Mouse (Mus musculus) heart, embryonic 12.5 days (tissue): ENCODE results near the gene Ttk. TPM values are rescaled to one million over a fixed set of nuclear protein-coding genes. Genes with fewer than 3 reads are reported as not detected.

Experiments
- ATAC-seq: fragments of 200-750 bp; cut with Nextera tagmentation; 2 replicates; pipeline ENCODE4 v1.8.0; 2017; ENCODE audit warnings: moderate TSS enrichment, moderate library complexity; ENCODE audit not compliant: insufficient number of reproducible peaks, low FRiP score
- H3K27ac ChIP-seq: fragments of 300-500 bp; sonication (generic); 2 replicates; pipeline ENCODE4 v1.5.1; 2016; ENCODE audit warnings: mild to moderate bottlenecking, moderate library complexity; ENCODE audit not compliant: poor library complexity, severe bottlenecking
- H3K27me3 ChIP-seq: fragments of 300-500 bp; sonication (generic); replicated peaks from 2 replicates; pipeline ENCODE4 v1.6.1; 2016; ENCODE audit warnings: mild to moderate bottlenecking, moderate library complexity
- H3K36me3 ChIP-seq: fragments of 300-500 bp; sonication (generic); 2 replicates; pipeline ENCODE4 v1.6.1; 2016; ENCODE audit warnings: mild to moderate bottlenecking, moderate library complexity
- H3K4me1 ChIP-seq: fragments of 300-500 bp; sonication (generic); replicated peaks from 2 replicates; pipeline ENCODE4 v1.6.1; 2016; ENCODE audit warnings: mild to moderate bottlenecking
- H3K4me2 ChIP-seq: fragments of 300-500 bp; sonication (generic); 2 replicates; pipeline ENCODE4 v1.6.1; 2016; ENCODE audit warnings: mild to moderate bottlenecking, moderate library complexity
- H3K4me3 ChIP-seq: fragments of 300-500 bp; sonication (generic); 2 replicates; pipeline ENCODE4 v1.5.1; 2016; ENCODE audit warnings: mild to moderate bottlenecking
- H3K9ac ChIP-seq: fragments of 300-500 bp; sonication (generic); 2 replicates; pipeline ENCODE4 v1.6.1; 2016; ENCODE audit warnings: mild to moderate bottlenecking, moderate library complexity
- H3K9me3 ChIP-seq: fragments of 300-500 bp; sonication (generic); replicated peaks from 2 replicates; pipeline ENCODE4 v1.6.1; 2016; ENCODE audit warnings: mild to moderate bottlenecking, moderate library complexity
- WGBS: fragments of 180-500 bp; shearing (Covaris S2); methylation state at CpG from one replicate; pipeline ENCODE4 v1.1.7; 2016; 5-methylcytosine and 5-hydroxymethylcytosine counted together
- polyA plus RNA-seq: library from polyadenylated mRNA; unstranded; fragments of >200 nt; fragmentation: Nextera tagmentation; extraction: Ambion mirVana; gene quantifications from 2 replicates; pipeline ENCODE4 v1.2.1, GENCODE M21; 2016

The Ttk gene
- polyA plus RNA-seq, 1 experiment from 2014 or later, result 20.9 TPM

- WGBS, result 82% methylated on average over 2 of the region's 2 CpGs
- Histone ChIP-seq H3K4me3 (no peak overlapping the region), H3K9ac (no peak overlapping the region), H3K4me2 (no peak overlapping the region), H3K9me3 (no peaks in the 10 kb centered on the region), H3K4me1 (no peaks in the 10 kb centered on the region), H3K27ac (no peak overlapping the region), H3K27me3 (no peaks in the 10 kb centered on the region), H3K36me3 (no peaks in the 10 kb centered on the region)
- ATAC-seq, result no peak
Measured at GRCm38 (mm10) chr9:83820976-83821375, 13.5 kb upstream of the Ttk start.

- no peak for ATAC-seq
- Histone ChIP-seq H3K4me1 (no peaks in the 10 kb centered on the region), H3K27ac (no peak overlapping the region), H3K27me3 (no peaks in the 10 kb centered on the region), H3K4me3 (no peak overlapping the region), H3K9ac (no peak overlapping the region), H3K4me2 (no peak overlapping the region), H3K36me3 (no peaks in the 10 kb centered on the region), H3K9me3 (no peaks in the 10 kb centered on the region)
- WGBS, result 62% methylated on average over 5 of the region's 5 CpGs
Measured at GRCm38 (mm10) chr9:83822925-83823324, 11.6 kb upstream of the Ttk start.

GRCm38 (mm10) chr9:83829896-83830295 lies 4.6 kb upstream of the Ttk start:
- ATAC-seq, result no peak
- WGBS, result 77% methylated on average over 5 of the region's 5 CpGs
- no peak overlapping the region for H3K4me2 ChIP-seq

DNA sequence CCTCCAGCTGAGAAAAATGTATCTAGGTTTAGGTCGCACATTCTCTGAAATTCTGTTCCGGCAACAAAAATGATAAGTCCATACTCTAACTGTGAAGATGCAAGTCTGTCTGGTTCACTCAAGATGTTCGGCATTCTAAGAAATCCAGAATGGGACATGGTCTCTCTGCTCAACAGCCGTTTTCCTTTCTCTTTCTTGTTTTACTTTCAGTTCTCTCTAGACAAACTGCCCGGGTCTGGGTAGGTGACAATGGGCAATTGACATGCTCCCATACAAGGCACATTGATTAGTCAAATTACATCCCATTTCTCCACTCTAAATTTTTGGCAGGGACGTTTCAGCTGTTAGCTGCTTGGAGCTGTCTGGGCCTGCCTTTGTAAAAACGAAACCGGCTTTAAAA lies 3.3 kb upstream of the Ttk start:
- no peak for ATAC-seq
- Histone ChIP-seq H3K9ac (no peak overlapping the region), H3K4me2 (no peak overlapping the region), H3K27ac (no peak overlapping the region), H3K27me3 (no peaks in the 10 kb centered on the region), H3K4me1 (peaks cover 6% of the 10 kb centered on the region), H3K4me3 (no peak overlapping the region), H3K9me3 (no peaks in the 10 kb centered on the region), H3K36me3 (peaks cover under 1% of the 10 kb centered on the region; the same call in 1 of the 2 replicates)
- 73% methylated on average over 8 of the region's 8 CpGs for WGBS

More at GRCm38 (mm10) chr9:83829896-83830295, 4.6 kb upstream of the Ttk start:
- Histone ChIP-seq H3K27me3 (no peaks in the 10 kb centered on the region), H3K4me3 (no peak overlapping the region), H3K36me3 (no peaks in the 10 kb centered on the region), H3K27ac (no peak overlapping the region), H3K4me1 (peaks cover under 1% of the 10 kb centered on the region; the same call in 1 of the 2 replicates), H3K9me3 (no peaks in the 10 kb centered on the region), H3K9ac (no peak overlapping the region)

GRCm38 (mm10) chr9:83834748-83835313 lies 342 bp downstream of the Ttk start:
- peak overlapping the region; percentile 77 for H3K4me2 ChIP-seq
- ATAC-seq, result peak; percentile 82
- H3K9ac ChIP-seq, result peak overlapping the region; percentile 83
- peaks cover 9% of the 10 kb centered on the region for H3K36me3 ChIP-seq
- H3K27ac ChIP-seq, result no peak overlapping the region
- WGBS, result under 1% methylated on average over 27 of the region's 27 CpGs
- peaks cover 11% of the 10 kb centered on the region for H3K4me1 ChIP-seq
- H3K27me3 ChIP-seq, result no peaks in the 10 kb centered on the region
- no peaks in the 10 kb centered on the region for H3K9me3 ChIP-seq
- H3K4me3 ChIP-seq, result peak overlapping the region; percentile 96

GRCm38 (mm10) chr9:83852464-83852863 lies 18.0 kb downstream of the Ttk start:
- Histone ChIP-seq H3K4me2 (no peak overlapping the region), H3K27me3 (no peaks in the 10 kb centered on the region), H3K36me3 (peaks cover 48% of the 10 kb centered on the region), H3K9me3 (no peaks in the 10 kb centered on the region), H3K27ac (no peak overlapping the region), H3K4me3 (no peak overlapping the region), H3K9ac (no peak overlapping the region), H3K4me1 (no peaks in the 10 kb centered on the region)
- 92% methylated on average over 3 of the region's 3 CpGs for WGBS
- ATAC-seq, result no peak

DNA sequence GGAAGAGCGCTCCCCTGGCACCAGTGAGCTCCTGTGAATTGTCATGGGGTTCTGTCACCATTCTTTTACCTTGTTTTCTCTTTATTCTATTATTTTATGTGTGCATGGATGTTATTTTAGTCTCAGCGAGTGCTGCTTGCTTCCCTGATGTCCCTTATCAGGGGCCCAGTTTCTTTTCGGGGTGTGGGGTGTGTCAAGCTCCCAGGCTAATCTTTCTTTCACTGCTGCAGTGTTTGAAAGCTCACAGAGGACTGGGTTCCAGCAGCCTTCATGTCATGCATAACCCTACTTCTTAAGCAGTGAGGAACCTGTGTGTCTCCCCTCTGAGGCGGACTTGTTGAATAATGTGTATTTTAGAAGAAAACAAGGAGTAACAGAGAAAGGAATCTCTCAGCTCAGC lies 30.7 kb downstream of the Ttk start:
- H3K4me1 ChIP-seq, result peaks cover 5% of the 10 kb centered on the region; the same call in 1 of the 2 replicates
- H3K9ac ChIP-seq, result no peak overlapping the region
- WGBS, result 58% methylated on average over 4 of the region's 4 CpGs
- no peak overlapping the region for H3K27ac ChIP-seq
- no peak overlapping the region for H3K4me3 ChIP-seq
- ATAC-seq, result no peak
- no peaks in the 10 kb centered on the region for H3K27me3 ChIP-seq
- H3K36me3 ChIP-seq, result peaks cover 63% of the 10 kb centered on the region
- H3K9me3 ChIP-seq, result no peaks in the 10 kb centered on the region
- H3K4me2 ChIP-seq, result no peak overlapping the region

GRCm38 (mm10) chr9:83882191-83882590 lies 47.7 kb downstream of the Ttk start:
- Histone ChIP-seq H3K9ac (no peak overlapping the region), H3K4me3 (no peak overlapping the region), H3K27me3 (no peaks in the 10 kb centered on the region), H3K36me3 (no peaks in the 10 kb centered on the region; the same call in 1 of the 2 replicates), H3K4me2 (no peak overlapping the region), H3K9me3 (no peaks in the 10 kb centered on the region), H3K4me1 (no peaks in the 10 kb centered on the region), H3K27ac (no peak overlapping the region)
- no peak for ATAC-seq
- 76% methylated on average over 6 of the region's 6 CpGs for WGBS

GRCm38 (mm10) chr9:83886149-83886548 lies 51.7 kb downstream of the Ttk start:
- Histone ChIP-seq H3K27ac (no peak overlapping the region), H3K9ac (no peak overlapping the region), H3K4me1 (no peaks in the 10 kb centered on the region), H3K27me3 (no peaks in the 10 kb centered on the region), H3K4me3 (no peak overlapping the region), H3K9me3 (no peaks in the 10 kb centered on the region), H3K36me3 (no peaks in the 10 kb centered on the region; the same call in 1 of the 2 replicates), H3K4me2 (no peak overlapping the region)
- ATAC-seq, result no peak

DNA sequence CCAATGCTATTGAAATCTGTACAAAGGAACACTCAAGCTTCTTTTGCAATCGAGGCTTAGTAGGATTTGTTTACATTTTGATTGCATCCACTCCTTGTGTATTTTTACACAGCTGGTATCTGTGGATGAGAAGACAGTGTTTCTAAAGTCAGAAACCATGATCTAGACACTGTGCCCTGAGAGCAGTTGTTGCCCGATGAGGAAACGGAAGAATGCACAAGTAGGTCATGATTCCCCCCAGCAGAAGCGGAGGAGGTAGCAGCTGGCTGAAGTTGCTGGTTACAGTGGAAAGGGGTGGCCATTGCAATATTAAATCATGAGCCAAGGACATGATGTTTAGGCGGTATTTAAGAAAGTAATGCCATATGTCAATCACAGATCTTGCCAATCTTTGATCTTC lies 53.7 kb downstream of the Ttk start:
- no peak for ATAC-seq
- Histone ChIP-seq H3K9me3 (no peaks in the 10 kb centered on the region), H3K36me3 (no peaks in the 10 kb centered on the region; the same call in 1 of the 2 replicates), H3K27ac (no peak overlapping the region), H3K27me3 (no peaks in the 10 kb centered on the region), H3K4me1 (no peaks in the 10 kb centered on the region), H3K9ac (no peak overlapping the region), H3K4me3 (no peak overlapping the region), H3K4me2 (no peak overlapping the region)
- WGBS, result 77% methylated on average over 5 of the region's 5 CpGs

GRCm38 (mm10) chr9:83893073-83893472 lies 58.6 kb downstream of the Ttk start:
- H3K4me3 ChIP-seq, result no peak overlapping the region
- WGBS, result 62% methylated on average over 8 of the region's 8 CpGs
- H3K36me3 ChIP-seq, result no peaks in the 10 kb centered on the region
- H3K4me2 ChIP-seq, result no peak overlapping the region
- H3K9ac ChIP-seq, result no peak overlapping the region
- H3K27me3 ChIP-seq, result no peaks in the 10 kb centered on the region
- H3K9me3 ChIP-seq, result no peaks in the 10 kb centered on the region
- H3K4me1 ChIP-seq, result no peaks in the 10 kb centered on the region
- no peak overlapping the region for H3K27ac ChIP-seq
- no peak for ATAC-seq

DNA sequence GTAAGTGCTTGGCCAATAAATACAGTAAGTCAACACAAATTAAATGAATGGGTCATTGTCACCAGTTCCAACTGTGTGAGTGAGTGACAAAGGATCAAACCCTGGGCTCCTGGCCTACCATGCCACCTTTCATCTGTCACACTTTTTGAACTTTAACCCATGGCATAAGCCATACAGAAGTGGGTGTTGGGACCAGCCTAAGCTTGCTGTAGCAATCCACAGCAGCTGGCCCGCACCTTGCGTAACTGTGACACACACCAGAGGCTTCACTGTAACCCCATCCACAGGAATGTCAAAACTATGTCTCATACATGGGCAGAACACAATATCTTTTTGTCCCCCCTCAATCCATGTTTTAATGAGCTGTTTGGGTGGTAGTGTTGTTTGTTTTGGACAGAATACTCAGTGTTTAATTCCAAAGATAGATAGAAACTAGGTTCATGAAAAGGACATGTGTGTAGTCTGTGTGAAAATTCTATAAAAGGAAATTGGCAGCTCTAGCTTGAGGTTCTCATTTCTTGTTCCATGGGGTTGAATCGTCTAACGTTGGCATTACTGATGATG lies 59.4 kb downstream of the Ttk start:
- 72% methylated on average over 4 of the region's 4 CpGs for WGBS
- no peaks in the 10 kb centered on the region for H3K4me1 ChIP-seq
- H3K36me3 ChIP-seq, result no peaks in the 10 kb centered on the region
- no peaks in the 10 kb centered on the region for H3K27me3 ChIP-seq
- no peak overlapping the region for H3K4me2 ChIP-seq
- H3K27ac ChIP-seq, result no peak overlapping the region
- H3K9ac ChIP-seq, result no peak overlapping the region
- H3K4me3 ChIP-seq, result no peak overlapping the region
- no peaks in the 10 kb centered on the region for H3K9me3 ChIP-seq
- ATAC-seq, result no peak
